20 mouse cellular contexts compared by ENCODE assay signal in the genomic region with DNA sequence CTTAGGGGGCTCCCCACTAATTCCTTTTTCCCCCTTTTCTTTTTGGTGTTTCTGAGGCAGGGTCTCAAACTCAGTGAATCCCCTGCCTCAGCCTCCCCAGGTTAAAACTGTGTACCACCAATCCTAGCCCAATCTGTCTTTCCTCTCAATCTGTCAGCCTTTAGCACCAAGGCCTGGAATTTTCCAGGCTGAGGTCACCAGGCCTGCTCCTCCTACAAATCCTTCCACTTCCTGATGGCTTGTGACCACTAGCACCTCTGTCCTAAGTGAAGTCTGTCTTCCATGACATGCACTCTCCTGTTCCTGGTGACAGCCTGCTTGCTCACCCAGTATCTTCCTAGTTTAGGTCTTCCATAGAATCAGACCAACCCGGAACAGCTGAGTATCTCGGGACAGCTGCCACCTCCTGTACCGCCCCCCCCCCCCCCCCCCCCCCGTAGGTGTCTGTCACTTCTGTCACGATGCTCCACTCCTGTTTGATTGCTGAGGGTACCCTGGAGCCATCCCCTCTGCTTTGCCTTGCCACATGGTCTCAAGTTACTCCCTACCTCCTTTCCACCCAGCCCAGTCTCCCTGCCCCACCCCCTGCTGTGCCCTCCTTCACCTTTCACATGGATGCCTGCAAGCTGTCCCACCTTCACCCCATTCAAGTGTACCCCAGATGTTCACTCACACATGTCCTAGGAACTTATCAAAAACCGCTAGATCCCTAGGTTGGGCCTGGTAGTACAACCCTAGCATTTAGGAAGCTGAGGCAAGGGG. TPM values are rescaled to one million over a fixed set of nuclear protein-coding genes. Genes with fewer than 3 reads are reported as not detected.
DNase-seq lines count a peak whose midpoint lies in the region; ATAC-seq and TF ChIP-seq lines count a peak whose summit lies in the region.
"Had no signal": no experiment of that assay in that cellular context is flagged by ENCODE, and none has a peak within 500 bp of the region (broad histone marks: within the 10 kb centered on the region; RNA-seq: fewer than 3 reads in every experiment).

No protein-coding gene starts in this region.

- no peak for TF ChIP-seq POLR2A in kidney, adult 2 months (IDR thresholded peaks at IDR 0.05; ENCODE audit: low read depth, low read length)
- TF ChIP-seq POLR2A in embryonic fibroblast, embryonic 13.5 days (IDR thresholded peaks at IDR 0.05; ENCODE audit: low read depth, low read length): 0 out of 2 replicates have a peak, but pooled peaks have one; percentile 7

- in situ Hi-C loops in ES-E14 (cut with MboI; ENCODE audit: low sequenced_read_pairs in 2 of 2, unreplicated experiment in 2 of 2): no loop called here

- H3K4me1 ChIP-seq in kidney, adult 2 months (ENCODE audit: control insufficient read depth, insufficient read depth, low read length): peaks cover 13% of the 10 kb centered on the region
- peaks cover 33% of the 10 kb centered on the region for H3K4me1 ChIP-seq in kidney, embryonic 14.5 days (ENCODE audit: control insufficient read depth, insufficient read depth, low read length)
- H3K4me1 ChIP-seq in ES-E14 (ENCODE audit: control insufficient read depth in 2 of 2, insufficient read depth in 2 of 2, low read length in 2 of 2, poor library complexity in 1 of 2): peaks cover 12 to 17% of the 10 kb centered on the region in 2 experiments
- H3K4me1 ChIP-seq in embryonic fibroblast, embryonic 13.5 days (ENCODE audit: control insufficient read depth, insufficient read depth, low read length): peaks cover 6% of the 10 kb centered on the region

- H3K27ac ChIP-seq in kidney, adult 2 months (ENCODE audit: insufficient read depth, low read depth, low read length): no peak overlapping the region
- H3K27ac ChIP-seq in kidney, embryonic 14.5 days (ENCODE audit: low read depth, low read length): no peak overlapping the region
- peak overlapping the region; percentile 100 for H3K27ac ChIP-seq in ES-E14 (ENCODE audit: insufficient read depth, low read depth, low read length, poor library complexity, severe bottlenecking)
- no peak overlapping the region for H3K27ac ChIP-seq in embryonic fibroblast, embryonic 13.5 days (ENCODE audit: insufficient read depth, low read length)
- H3K27ac ChIP-seq: embryonic facial prominence, embryonic 12.5 days; hindbrain, embryonic 14.5 days; layer of hippocampus, adult 2 months; liver, embryonic 12.5 days; midbrain, embryonic 10.5 days had no signal

- no peak overlapping the region for H3K4me3 ChIP-seq in kidney, adult 2 months (ENCODE audit: insufficient read depth, low read depth, low read length)
- H3K4me3 ChIP-seq in kidney, embryonic 14.5 days (ENCODE audit: low read length): no peak overlapping the region
- peak overlapping the region; percentile 17 to 96; a peak in 3 of 4 replicates for H3K4me3 ChIP-seq in ES-E14 (ENCODE audit: insufficient read depth in 1 of 2, low read depth in 1 of 2, low read length in 2 of 2, poor library complexity in 1 of 2, severe bottlenecking in 1 of 2)
- no peak overlapping the region for H3K4me3 ChIP-seq in embryonic fibroblast, embryonic 13.5 days (ENCODE audit: insufficient read depth, low read length)
- H3K4me3 ChIP-seq: embryonic facial prominence, embryonic 12.5 days; layer of hippocampus, adult 2 months; liver, embryonic 12.5 days; midbrain, embryonic 10.5 days had no signal

- no peaks in the 10 kb centered on the region for H3K9me3 ChIP-seq in kidney, embryonic 14.5 days (ENCODE audit: control insufficient read depth, low read length)
- H3K9me3 ChIP-seq in ES-E14 (ENCODE audit: control insufficient read depth, insufficient read depth, low read depth, low read length): no peaks in the 10 kb centered on the region
- H3K9me3 ChIP-seq: embryonic facial prominence, embryonic 12.5 days; liver, embryonic 12.5 days; midbrain, embryonic 10.5 days had no signal

- peak; percentile 39 to 50 for DNase-seq in cerebellum, postnatal 10 days
- DNase-seq in cerebellum, postnatal 36 days: no peak
- DNase-seq in kidney, adult 2 months: peak; percentile 30
- no peak for DNase-seq in ES-E14 (ENCODE audit: low read depth, low spot score)
- no peak for DNase-seq in embryo, embryonic 9.5 days (ENCODE audit: extremely low spot score)
- DNase-seq: forebrain, postnatal 0 days; heart, adult 18-20 months; kidney, postnatal 10 days; left cerebral cortex, postnatal 4 days; lung, embryonic 14.5 days; lung, postnatal 4 days; thymus, postnatal 36 days had no signal

- no peak for TF ChIP-seq CTCF in kidney, adult 2 months (conservative IDR thresholded peaks at IDR 0.05; ENCODE audit: insufficient read depth, insufficient read length, low read depth, low read length)
- no peak for TF ChIP-seq CTCF in embryonic fibroblast, embryonic 13.5 days (IDR thresholded peaks at IDR 0.05; ENCODE audit: borderline replicate concordance, insufficient read depth, low read length)

- H3K9ac ChIP-seq in kidney, embryonic 14.5 days (ENCODE audit: low read depth, low read length): no peak overlapping the region
- peak overlapping the region; percentile 98; the same call in 1 of the 2 replicates for H3K9ac ChIP-seq in ES-E14 (ENCODE audit: insufficient read depth, low read depth, low read length, poor library complexity, severe bottlenecking)
- H3K9ac ChIP-seq: embryonic facial prominence, embryonic 12.5 days; forebrain, postnatal 0 days; hindbrain, embryonic 14.5 days; liver, embryonic 12.5 days; lung, embryonic 14.5 days had no signal

- H3K36me3 ChIP-seq in kidney, adult 2 months (ENCODE audit: control insufficient read depth, insufficient read depth, low read length): no peaks in the 10 kb centered on the region
- no peaks in the 10 kb centered on the region for H3K36me3 ChIP-seq in kidney, embryonic 14.5 days (ENCODE audit: control insufficient read depth, insufficient read depth, low read length)
- H3K36me3 ChIP-seq in ES-E14 (ENCODE audit: control insufficient read depth, insufficient read depth, low read length, poor library complexity, severe bottlenecking): peaks cover 3% of the 10 kb centered on the region; the same call in 1 of the 2 replicates
- H3K36me3 ChIP-seq: embryonic facial prominence, embryonic 12.5 days; liver, embryonic 12.5 days; midbrain, embryonic 10.5 days had no signal

- H3K4me2 ChIP-seq in kidney, embryonic 14.5 days (replicated peaks; ENCODE audit: low read depth, low read length): no peak overlapping the region
- H3K4me2 ChIP-seq: embryonic facial prominence, embryonic 12.5 days; hindbrain, embryonic 14.5 days; liver, embryonic 12.5 days; lung, embryonic 14.5 days had no signal

- WGBS in kidney, adult 2 months: 60% methylated on average over 3 of the region's 6 CpGs
- WGBS in kidney, embryonic 14.5 days: 53% methylated on average over 3 of the region's 6 CpGs

- ATAC-seq in kidney, embryonic 14.5 days (ENCODE audit: low FRiP score, low TSS enrichment): no peak
- ATAC-seq: forebrain, postnatal 0 days; intestine, postnatal 0 days; liver, embryonic 12.5 days had no signal

- no peaks in the 10 kb centered on the region for H3K27me3 ChIP-seq in kidney, adult 2 months (replicated peaks; ENCODE audit: control insufficient read depth, insufficient read depth, low read length)
- peaks cover 2% of the 10 kb centered on the region; the same call in 1 of the 2 replicates for H3K27me3 ChIP-seq in kidney, embryonic 14.5 days (ENCODE audit: control insufficient read depth, insufficient read depth, low read length)

TF ChIP-seq in ES-E14, 5 proteins besides CTCF, POLR2A, EP300 and RAD21:
- TF ChIP-seq HCFC1 (IDR thresholded peaks at IDR 0.05; ENCODE audit: borderline replicate concordance, insufficient read depth, low read length) (no peak), CHD2 (IDR thresholded peaks at IDR 0.05; ENCODE audit: low read depth, low read length) (no peak), ZNF384 (IDR thresholded peaks at IDR 0.05; ENCODE audit: low read depth, low read length) (no peak), MAFK (IDR thresholded peaks at IDR 0.05; ENCODE audit: insufficient read depth, low read depth, low read length) (no peak), ZC3H11A (IDR thresholded peaks at IDR 0.05; ENCODE audit: borderline replicate concordance, low read depth, low read length) (no peak)

RNA-seq across cellular contexts. Expression of gene Mllt6, which starts 5.8 kb away (rescaled TPM):
- 36.6 and 40.4 TPM in 2 replicates for polyA plus RNA-seq in kidney, adult 2 months (2012; rRNA removed)
- 5.7 and 10.0 TPM in 2 replicates for polyA plus RNA-seq in kidney, embryonic 14.5 days (2014; fragmentation: Nextera tagmentation; extraction: Ambion mirVana)
- total RNA-seq in ES-E14 (2012; rRNA removed): 113 and 142 TPM in 2 replicates
- polyA plus RNA-seq in embryonic fibroblast, embryonic 13.5 days (2011; ENCODE audit: insufficient read length, low read depth, missing spikeins): 16.2 and 18.0 TPM in 2 replicates

RNA-seq across cellular contexts. Expression of gene Epop, which starts 27.9 kb away (rescaled TPM):
- 0.86 and 1.2 TPM in 2 replicates for polyA plus RNA-seq in kidney, adult 2 months (2012; rRNA removed)
- polyA plus RNA-seq in kidney, embryonic 14.5 days (2014; fragmentation: Nextera tagmentation; extraction: Ambion mirVana): 6.3 and 6.9 TPM in 2 replicates
- total RNA-seq in ES-E14 (2012; rRNA removed): 100 and 109 TPM in 2 replicates
- polyA plus RNA-seq in embryonic fibroblast, embryonic 13.5 days (2011; ENCODE audit: insufficient read length, low read depth, missing spikeins): 1.4 and 2.1 TPM in 2 replicates

RNA-seq across cellular contexts. Expression of gene Cisd3, which starts 28.3 kb away (rescaled TPM):
- 139 and 149 TPM in 2 replicates for polyA plus RNA-seq in kidney, adult 2 months (2012; rRNA removed)
- 30.5 and 34.2 TPM in 2 replicates for polyA plus RNA-seq in kidney, embryonic 14.5 days (2014; fragmentation: Nextera tagmentation; extraction: Ambion mirVana)
- total RNA-seq in ES-E14 (2012; rRNA removed): 49.9 and 66.0 TPM in 2 replicates
- polyA plus RNA-seq in embryonic fibroblast, embryonic 13.5 days (2011; ENCODE audit: insufficient read length, low read depth, missing spikeins): 39.9 and 42.5 TPM in 2 replicates

RNA-seq across cellular contexts. Expression of gene Pcgf2, which starts 42.9 kb away (rescaled TPM):
- polyA plus RNA-seq in kidney, adult 2 months (2012; rRNA removed): 53.9 and 56.5 TPM in 2 replicates
- polyA plus RNA-seq in kidney, embryonic 14.5 days (2014; fragmentation: Nextera tagmentation; extraction: Ambion mirVana): 19.3 and 23.1 TPM in 2 replicates
- total RNA-seq in ES-E14 (2012; rRNA removed): 20.1 and 28.4 TPM in 2 replicates
- 42.3 and 54.0 TPM in 2 replicates for polyA plus RNA-seq in embryonic fibroblast, embryonic 13.5 days (2011; ENCODE audit: insufficient read length, low read depth, missing spikeins)

RNA-seq across cellular contexts. Expression of gene Psmb3, which starts 45.8 kb away (rescaled TPM):
- 397 and 399 TPM in 2 replicates for polyA plus RNA-seq in kidney, adult 2 months (2012; rRNA removed)
- 525 and 539 TPM in 2 replicates for polyA plus RNA-seq in kidney, embryonic 14.5 days (2014; fragmentation: Nextera tagmentation; extraction: Ambion mirVana)
- total RNA-seq in ES-E14 (2012; rRNA removed): 522 and 677 TPM in 2 replicates
- 229 and 259 TPM in 2 replicates for polyA plus RNA-seq in embryonic fibroblast, embryonic 13.5 days (2011; ENCODE audit: insufficient read length, low read depth, missing spikeins)

Comparison
In these comparisons a context has a peak if more than half of its experiments do, and no peak if none do; other contexts are left out.
1. DNase-seq: peak in cerebellum, postnatal 10 days (2 of 2) and kidney, adult 2 months (single experiment); none in cerebellum, postnatal 36 days (0 of 2), ES-E14 (single experiment) and embryo, embryonic 9.5 days (single experiment).
2. H3K4me3 ChIP-seq: peak in ES-E14 (2 of 2); none in kidney, adult 2 months (single experiment), kidney, embryonic 14.5 days (single experiment) and embryonic fibroblast, embryonic 13.5 days (single experiment).